Mouse (Mus musculus): ENCODE results near the gene Hoxd4.

The Hoxd4 gene

GRCm38 (mm10) chr2:74706393-74706960 lies 5.3 kb upstream of the Hoxd4 start:
- ATAC-seq (ENCODE audit: low TSS enrichment): no peak

- no peak for ATAC-seq (ENCODE audit: low TSS enrichment)
Observed at GRCm38 (mm10) chr2:74707599-74707998, 4.1 kb upstream of the Hoxd4 start.

GRCm38 (mm10) chr2:74708676-74709075 lies 3.1 kb upstream of the Hoxd4 start:
- no peak for ATAC-seq (ENCODE audit: low TSS enrichment)

- ATAC-seq (ENCODE audit: low TSS enrichment): no peak
Observed at GRCm38 (mm10) chr2:74709465-74710419, 2.0 kb upstream of the Hoxd4 start.

- ATAC-seq (ENCODE audit: low TSS enrichment): no peak
Observed at GRCm38 (mm10) chr2:74710929-74711543, 693 bp upstream of the Hoxd4 start.

- ATAC-seq (ENCODE audit: low TSS enrichment): no peak
Observed at GRCm38 (mm10) chr2:74713239-74714150, 1.8 kb downstream of the Hoxd4 start.

- ATAC-seq (ENCODE audit: low TSS enrichment): no peak
Observed at GRCm38 (mm10) chr2:74714156-74714789, 2.5 kb downstream of the Hoxd4 start.

GRCm38 (mm10) chr2:74714881-74715280 lies 3.2 kb downstream of the Hoxd4 start:
- no peak for ATAC-seq (ENCODE audit: low TSS enrichment)

GRCm38 (mm10) chr2:74715504-74716241 lies 3.9 kb downstream of the Hoxd4 start:
- peak; percentile 73; the same call in 1 of the 2 replicates for ATAC-seq (ENCODE audit: low TSS enrichment)

GRCm38 (mm10) chr2:74720384-74720783 lies 8.7 kb downstream of the Hoxd4 start:
- no peak for ATAC-seq (ENCODE audit: low TSS enrichment)

GRCm38 (mm10) chr2:74720955-74721491 lies 9.3 kb downstream of the Hoxd4 start:
- ATAC-seq (ENCODE audit: low TSS enrichment): no peak

- no peak for ATAC-seq (ENCODE audit: low TSS enrichment)
Observed at GRCm38 (mm10) chr2:74721882-74722281, 10.2 kb downstream of the Hoxd4 start.

GRCm38 (mm10) chr2:74722949-74723348 lies 11.2 kb downstream of the Hoxd4 start:
- ATAC-seq (ENCODE audit: low TSS enrichment): no peak

- no peak for ATAC-seq (ENCODE audit: low TSS enrichment)
Observed at GRCm38 (mm10) chr2:74724244-74725015, 12.7 kb downstream of the Hoxd4 start.

GRCm38 (mm10) chr2:74725171-74725570 lies 13.4 kb downstream of the Hoxd4 start:
- no peak for ATAC-seq (ENCODE audit: low TSS enrichment)

GRCm38 (mm10) chr2:74726551-74726950 lies 14.8 kb downstream of the Hoxd4 start, which contains the start of gene Gm28230:
Gene Gm28230 (plus strand): TSS chr2:74726728.
- no peak for ATAC-seq (ENCODE audit: low TSS enrichment)

- no peak for ATAC-seq (ENCODE audit: low TSS enrichment)
Observed at GRCm38 (mm10) chr2:74726973-74727639, 15.4 kb downstream of the Hoxd4 start.

- no peak for ATAC-seq (ENCODE audit: low TSS enrichment)
Observed at GRCm38 (mm10) chr2:74727640-74728302, 16.0 kb downstream of the Hoxd4 start.
